Mouse (Mus musculus) heart, embryonic 10.5 days (tissue): ENCODE measurements around the gene Alpi. TPM values are rescaled to one million over a fixed set of nuclear protein-coding genes. Genes with fewer than 3 reads are reported as not detected.

Experiments
- DNase-seq: peaks from one replicate; pipeline ENCODE4 v3.0.0-alpha.2; 2017; ENCODE audit warnings: low spot score
- H3K27ac ChIP-seq: fragments of 300-500 bp; sonication (generic); 2 replicates; pipeline ENCODE4 v1.5.1; 2016; ENCODE audit warnings: mild to moderate bottlenecking
- H3K27me3 ChIP-seq: fragments of 300-500 bp; sonication (generic); 2 replicates; pipeline ENCODE4 v1.6.1; 2016; ENCODE audit warnings: mild to moderate bottlenecking; ENCODE audit not compliant: poor library complexity, insufficient read depth, severe bottlenecking
- H3K36me3 ChIP-seq: fragments of 300-500 bp; sonication (generic); 2 replicates; pipeline ENCODE4 v1.6.1; 2016; ENCODE audit warnings: mild to moderate bottlenecking, moderate library complexity
- H3K4me1 ChIP-seq: fragments of 300-500 bp; sonication (generic); 2 replicates; pipeline ENCODE4 v1.6.1; 2016; ENCODE audit warnings: mild to moderate bottlenecking
- H3K4me3 ChIP-seq: fragments of 300-500 bp; sonication (generic); 2 replicates; pipeline ENCODE4 v1.5.1; 2016; ENCODE audit warnings: mild to moderate bottlenecking, moderate library complexity
- H3K9me3 ChIP-seq: fragments of 300-500 bp; sonication (generic); 2 replicates; pipeline ENCODE4 v1.6.1; 2016; ENCODE audit warnings: mild to moderate bottlenecking, moderate library complexity
- WGBS: fragments of 180-500 bp; shearing (Covaris S2); methylation state at CpG from one replicate; pipeline ENCODE4 v1.1.7; 2016; 5-methylcytosine and 5-hydroxymethylcytosine counted together
- polyA plus RNA-seq: library from polyadenylated mRNA; unstranded; fragments of >200 nt; fragmentation: Nextera tagmentation; extraction: Ambion mirVana; gene quantifications from 2 replicates; pipeline ENCODE4 v1.2.1, GENCODE M21; 2016

Alpi gene
- polyA plus RNA-seq, 1 experiment from 2014 or later: not detected

DNA sequence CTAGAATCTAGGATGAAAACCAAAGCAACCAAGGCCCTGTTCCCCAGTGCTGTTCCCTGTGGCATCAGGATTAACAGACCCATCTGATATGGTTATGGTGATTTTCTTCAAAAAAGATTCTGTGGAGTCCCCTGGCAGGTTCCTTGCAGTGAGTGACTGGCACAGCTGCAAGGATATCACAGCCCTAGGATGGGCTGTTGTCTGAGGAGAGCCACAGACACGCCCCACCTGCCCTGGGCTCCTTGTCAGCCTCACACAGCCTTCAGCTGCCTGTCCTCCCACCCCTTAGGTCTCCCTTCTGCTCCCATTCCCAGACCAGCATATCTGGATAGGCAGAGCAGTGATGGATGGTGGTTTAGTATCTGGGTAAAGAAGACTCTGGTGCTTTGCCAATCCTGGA is 50.7 kb downstream of the Alpi start:
- H3K4me1 ChIP-seq: no peaks in the 10 kb centered on the region
- no peak overlapping the region for H3K27ac ChIP-seq
- DNase-seq: no peak
- 63% methylated on average over 1 of the region's 1 CpGs for WGBS
- H3K9me3 ChIP-seq: no peaks in the 10 kb centered on the region
- peaks cover 8% of the 10 kb centered on the region for H3K36me3 ChIP-seq
- no peaks in the 10 kb centered on the region for H3K27me3 ChIP-seq
- H3K4me3 ChIP-seq: no peak overlapping the region

DNA sequence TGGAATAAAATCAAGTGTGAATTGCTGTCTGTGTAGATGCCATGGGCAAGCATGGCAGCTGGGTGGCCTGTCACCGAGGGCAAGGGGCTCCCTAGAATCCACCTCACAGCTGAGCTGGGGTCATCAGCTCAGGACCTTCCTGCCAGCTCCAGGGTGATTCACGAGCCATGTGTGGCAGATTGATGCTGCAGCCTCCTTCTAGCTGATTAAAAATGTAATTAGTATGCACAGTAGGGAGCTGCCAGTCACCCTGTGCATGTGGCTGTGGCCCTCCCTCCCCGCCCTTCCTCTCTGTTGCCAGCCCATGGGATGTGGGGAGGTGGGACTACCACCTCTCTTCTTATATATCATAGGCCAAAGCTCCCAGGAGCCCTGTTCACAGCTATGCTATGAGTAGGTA is 51.3 kb downstream of the Alpi start:
- H3K27ac ChIP-seq: no peak overlapping the region
- H3K36me3 ChIP-seq: peaks cover 8% of the 10 kb centered on the region
- no peak for DNase-seq
- WGBS: 75% methylated on average over 3 of the region's 3 CpGs
- no peaks in the 10 kb centered on the region for H3K9me3 ChIP-seq
- H3K4me1 ChIP-seq: no peaks in the 10 kb centered on the region
- no peak overlapping the region for H3K4me3 ChIP-seq
- H3K27me3 ChIP-seq: no peaks in the 10 kb centered on the region

Other genes starting within 250 kb of the Alpi start
- gene Alppl2, start 11.7 kb downstream of the Alpi start, polyA plus RNA-seq: not detected in 2 replicates
- not detected in 2 replicates for gene Akp3, start 23.4 kb upstream of the Alpi start, polyA plus RNA-seq
- gene Ecel1, start 54.9 kb upstream of the Alpi start, polyA plus RNA-seq: 0.09 and 0.10 TPM in 2 replicates
- not detected in 2 replicates for gene Prss56, start 81.7 kb upstream of the Alpi start, polyA plus RNA-seq
- gene Chrnd, start 89.0 kb upstream of the Alpi start, polyA plus RNA-seq: 0.09 and 0.13 TPM in 2 replicates
- gene Chrng, start 103.1 kb upstream of the Alpi start, polyA plus RNA-seq: 0.34 and 0.96 TPM in 2 replicates
- gene Eif4e2, start 112.3 kb upstream of the Alpi start, polyA plus RNA-seq: 153 and 174 TPM in 2 replicates
- 0.44 and 0.86 TPM in 2 replicates for gene Efhd1, start 162.8 kb upstream of the Alpi start, polyA plus RNA-seq
- 33.0 and 38.2 TPM in 2 replicates for gene Gigyf2, start 225.4 kb upstream of the Alpi start, polyA plus RNA-seq